Mouse (Mus musculus) small intestine, adult 2 months (tissue): ENCODE measurements around the gene Ccdc34.

ENCODE experiments used
- CTCF ChIP-seq: fragments of 200-500 bp; IDR thresholded peaks from 2 replicates; pipeline ENCODE4 v1.5.1; 2012; ENCODE audit warnings: low read depth, mild to moderate bottlenecking, control low read depth, inconsistent platforms, low read length, moderate library complexity, mixed read lengths; ENCODE audit not compliant: insufficient replicate concordance, insufficient read length; ENCODE audit errors: extremely low read depth
- POLR2A ChIP-seq: fragments of 200-500 bp; IDR thresholded peaks from 2 replicates; pipeline ENCODE4 v1.6.1; 2012; ENCODE audit warnings: low read depth, mild to moderate bottlenecking, control low read depth, inconsistent platforms, low read length, moderate library complexity

DNA sequence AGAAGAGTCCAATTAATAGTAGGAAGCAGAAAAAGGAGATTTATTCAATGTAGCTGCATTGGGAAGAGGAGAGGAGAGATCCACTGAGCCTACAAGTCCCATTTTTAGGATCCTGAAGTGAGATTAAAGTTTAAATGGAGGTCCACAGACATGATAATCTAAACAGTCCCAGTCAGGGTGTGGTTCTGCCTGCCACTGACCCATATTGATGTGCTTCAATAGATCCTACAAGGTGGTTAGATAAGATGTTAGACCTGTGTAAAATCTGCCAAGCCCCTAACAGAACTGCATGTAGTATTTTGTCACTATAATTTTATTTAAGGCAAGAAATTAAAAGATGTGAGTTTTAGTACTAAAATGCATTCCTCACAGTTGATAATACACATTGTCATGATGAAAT lies 24.2 kb upstream of the Ccdc34 start:
- TF ChIP-seq CTCF (no peak), POLR2A (no peak)
